Mouse (Mus musculus): Measurements from ENCODE around the gene Dennd4c. TPM values are rescaled to one million over a fixed set of nuclear protein-coding genes. Genes with fewer than 3 reads are reported as not detected.

The Dennd4c gene
- total and polyA plus RNA-seq, 3 experiments, result 4.0 to 4.6 (median 4.2) TPM

DNA sequence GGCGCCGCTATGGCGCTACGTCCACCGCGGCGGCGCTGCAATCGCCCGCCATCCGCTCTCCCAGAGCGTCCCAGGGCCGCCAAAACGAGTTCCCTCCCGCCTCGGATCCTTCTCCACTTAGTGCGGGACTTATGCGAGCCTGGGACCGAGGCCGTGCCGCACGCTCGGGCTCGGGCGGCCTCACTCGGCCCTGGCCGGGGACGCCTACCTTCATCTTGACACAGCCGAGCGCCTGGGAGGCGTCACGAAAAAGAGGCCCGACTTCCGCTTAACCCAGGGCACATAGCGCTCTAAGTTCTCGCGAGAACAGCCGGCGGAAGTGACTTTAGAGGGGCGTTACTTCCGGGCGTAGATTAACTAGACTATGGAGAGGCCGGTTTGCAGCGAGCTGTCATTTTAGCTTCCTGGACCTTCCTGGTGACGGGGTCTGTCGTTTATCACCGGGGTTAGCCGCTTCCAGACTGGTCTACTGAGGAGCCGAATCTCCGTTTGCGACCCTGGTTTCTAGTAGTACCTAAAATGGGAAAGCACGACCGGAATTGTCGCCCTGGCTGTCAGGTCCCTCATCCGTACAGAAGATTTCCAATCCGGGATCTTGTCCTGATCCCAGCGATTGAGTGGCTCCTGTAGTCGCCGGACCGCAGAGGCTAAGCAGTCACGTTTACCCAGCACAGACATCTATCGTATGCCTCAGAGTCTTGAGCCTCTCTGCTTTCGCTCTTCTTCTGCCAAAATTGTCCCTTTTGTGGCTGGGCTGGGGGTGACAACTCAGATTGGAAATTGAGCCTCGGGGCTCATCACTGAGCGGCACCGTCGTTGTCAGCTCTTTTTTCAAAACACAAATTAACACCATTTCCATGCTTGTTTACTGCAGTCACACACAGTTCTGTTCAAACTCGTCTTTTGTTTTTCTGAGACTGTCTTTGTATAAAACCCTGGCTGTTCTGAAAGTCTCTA lies 109.0 kb downstream of the Dennd4c start, which contains the start of gene Rps6 (continued):
- TF ChIP-seq ETS1 (conservative IDR thresholded peaks at IDR 0.05; ENCODE audit: low read depth, low read length), result no peak
- TF ChIP-seq BHLHE40 (IDR thresholded peaks at IDR 0.05; ENCODE audit: low read depth, low read length), result no peak
- TF ChIP-seq POLR2AphosphoS2 (IDR thresholded peaks at IDR 0.05; ENCODE audit: low read depth, low read length), result peak; percentile 96
- TF ChIP-seq MYC (IDR thresholded peaks at IDR 0.05; ENCODE audit: low read depth, low read length), result peak; percentile 67; the same call in 1 of the 2 replicates
- TF ChIP-seq MXI1 (IDR thresholded peaks at IDR 0.05; ENCODE audit: low read depth, low read length), result peak; percentile 68; the same call in 1 of the 2 replicates
- no peak for TF ChIP-seq MAFK (IDR thresholded peaks at IDR 0.05; ENCODE audit: insufficient replicate concordance, low read length)
- TF ChIP-seq CTCF (conservative IDR thresholded peaks at IDR 0.05 in 1 of 2, IDR thresholded peaks at IDR 0.05 in 1 of 2; ENCODE audit: low read depth in 2 of 2, low read length in 2 of 2), result no peak
- TF ChIP-seq UBTF (IDR thresholded peaks at IDR 0.05; ENCODE audit: low read depth, low read length), result no peak
- no peak for TF ChIP-seq E2F4 (IDR thresholded peaks at IDR 0.05; ENCODE audit: insufficient replicate concordance, low read depth, low read length)
- no peak; the same call in 1 of the 2 replicates for TF ChIP-seq GABPA (IDR thresholded peaks at IDR 0.05; ENCODE audit: insufficient replicate concordance, low read depth, low read length)
- TF ChIP-seq NELFE (IDR thresholded peaks at IDR 0.05; ENCODE audit: low read depth, low read length), result peak; percentile 97

DNA sequence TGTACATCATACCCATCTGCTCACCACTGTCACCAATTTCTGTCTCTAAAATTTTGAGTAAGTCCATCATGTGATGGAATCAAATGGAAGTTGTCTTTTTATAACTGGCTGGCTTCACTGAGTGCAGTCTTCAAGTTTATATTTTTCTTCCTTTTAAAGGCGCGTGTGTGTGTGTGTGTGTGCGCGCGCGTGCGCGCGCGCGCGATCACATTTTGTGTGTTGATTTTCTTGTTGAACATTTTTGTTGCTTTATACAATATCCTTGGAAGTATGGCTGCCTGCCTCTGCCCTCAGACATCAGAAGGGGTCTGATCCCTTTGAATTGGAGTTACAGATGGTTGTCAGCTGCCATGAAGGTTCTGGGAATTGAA lies 109.7 kb downstream of the Dennd4c start:
- Histone ChIP-seq H3K9ac (ENCODE audit: insufficient read depth, low read depth) (peak overlapping the region; percentile 90), H3K9me3 (replicated peaks; ENCODE audit: low read length) (no peaks in the 10 kb centered on the region), H3K27me3 (replicated peaks) (no peaks in the 10 kb centered on the region), H3K4me1 (ENCODE audit: control insufficient read depth in 1 of 2, insufficient read depth in 2 of 2) (peaks cover 3 to 14% of the 10 kb centered on the region in 2 experiments; a peak in 3 of 4 replicates), H3K79me2 (replicated peaks; ENCODE audit: control insufficient read depth, extremely low read depth, insufficient read depth, poor library complexity, severe bottlenecking) (peaks cover 21% of the 10 kb centered on the region), H3K4me2 (ENCODE audit: insufficient read depth, low read depth, poor library complexity, severe bottlenecking) (peak overlapping the region; percentile 57; the same call in 1 of the 2 replicates), H3K27ac (ENCODE audit: insufficient read depth, low read depth) (no peak overlapping the region), H3K4me3 (replicated peaks in 1 of 3; ENCODE audit: low read depth in 2 of 3, low read length in 2 of 3, poor library complexity in 1 of 3) (peak overlapping the region; percentile 45 to 100 (median 68)), H3K36me3 (replicated peaks in 1 of 2; ENCODE audit: control insufficient read depth in 1 of 2, insufficient read depth in 1 of 2, low read length in 1 of 2) (peaks cover 28 to 30% of the 10 kb centered on the region in 2 experiments)
- no peak for TF ChIP-seq MEF2A (IDR thresholded peaks at IDR 0.05; ENCODE audit: borderline replicate concordance, low read depth, low read length)
- TF ChIP-seq UBTF (IDR thresholded peaks at IDR 0.05; ENCODE audit: low read depth, low read length), result no peak
- no peak for TF ChIP-seq POLR2A (IDR thresholded peaks at IDR 0.05; ENCODE audit: low read depth, low read length)
- no peak for TF ChIP-seq ZNF384 (IDR thresholded peaks at IDR 0.05; ENCODE audit: low read depth, low read length)
- no peak for TF ChIP-seq CHD1 (IDR thresholded peaks at IDR 0.05; ENCODE audit: low read depth, low read length)
- in situ Hi-C loops (cut with MboI; ENCODE audit: low pct_ligation_motif_present, low pct_unique_long_range_greater_than_20kb, low sequenced_read_pairs) (no loop called here), dilution Hi-C loops (cut with MboI; ENCODE audit: extremely low pct_ligation_motif_present, extremely low pct_unique_long_range_greater_than_20kb, low sequenced_read_pairs) (no loop called here)
- DNase-seq (ENCODE audit: extremely low read depth), result no peak

DNA sequence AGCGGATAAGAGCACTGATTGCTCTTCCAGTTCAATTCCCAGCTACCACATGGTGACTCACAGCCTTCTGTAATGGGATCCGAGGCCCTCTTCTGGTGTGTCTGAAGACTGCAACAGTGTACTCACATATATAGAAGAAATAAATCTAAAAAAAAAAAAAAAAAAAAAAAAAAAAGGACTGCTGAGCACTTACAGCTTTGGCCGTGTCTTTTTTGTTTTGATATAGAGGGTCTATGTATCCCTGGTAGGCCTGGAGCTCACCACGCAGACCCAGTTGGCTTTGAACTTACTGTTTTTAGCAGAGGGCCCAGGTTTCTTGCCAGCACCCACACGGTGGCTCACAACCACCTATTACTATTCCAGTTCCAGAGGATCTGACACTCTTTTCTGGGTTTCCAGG lies 115.7 kb downstream of the Dennd4c start:
- in situ Hi-C loops (cut with MboI; ENCODE audit: low pct_ligation_motif_present, low pct_unique_long_range_greater_than_20kb, low sequenced_read_pairs), result no loop called here
- no peak for DNase-seq (ENCODE audit: extremely low read depth)
- Histone ChIP-seq H3K4me1 (ENCODE audit: control insufficient read depth in 1 of 2, insufficient read depth in 2 of 2) (no peaks in the 10 kb centered on the region), H3K27ac (ENCODE audit: insufficient read depth, low read depth) (no peak overlapping the region), H3K27me3 (replicated peaks) (peaks cover 2% of the 10 kb centered on the region), H3K36me3 (replicated peaks in 1 of 2; ENCODE audit: control insufficient read depth in 1 of 2, insufficient read depth in 1 of 2, low read length in 1 of 2) (no peaks in the 10 kb centered on the region), H3K79me2 (replicated peaks; ENCODE audit: control insufficient read depth, extremely low read depth, insufficient read depth, poor library complexity, severe bottlenecking) (no peaks in the 10 kb centered on the region), H3K9me3 (replicated peaks; ENCODE audit: low read length) (no peaks in the 10 kb centered on the region), H3K4me2 (ENCODE audit: insufficient read depth, low read depth, poor library complexity, severe bottlenecking) (no peak overlapping the region), H3K9ac (ENCODE audit: insufficient read depth, low read depth) (no peak overlapping the region), H3K4me3 (replicated peaks in 1 of 3; ENCODE audit: low read depth in 2 of 3, low read length in 2 of 3, poor library complexity in 1 of 3) (no peak overlapping the region)
- dilution Hi-C loops (cut with MboI; ENCODE audit: extremely low pct_ligation_motif_present, extremely low pct_unique_long_range_greater_than_20kb, low sequenced_read_pairs), result no loop called here
- no peak for TF ChIP-seq E2F4 (IDR thresholded peaks at IDR 0.05; ENCODE audit: insufficient replicate concordance, low read depth, low read length)
- peak; percentile 48; the same call in 1 of the 2 replicates for TF ChIP-seq ZNF384 (IDR thresholded peaks at IDR 0.05; ENCODE audit: low read depth, low read length)
